Mouse (Mus musculus): ENCODE measurements around the gene Lmo3. TPM values are rescaled to one million over a fixed set of nuclear protein-coding genes. Genes with fewer than 3 reads are reported as not detected.

Gene Lmo3
- polyA plus RNA-seq, 1 experiment from 2014 or later, result 56.8 TPM

DNA sequence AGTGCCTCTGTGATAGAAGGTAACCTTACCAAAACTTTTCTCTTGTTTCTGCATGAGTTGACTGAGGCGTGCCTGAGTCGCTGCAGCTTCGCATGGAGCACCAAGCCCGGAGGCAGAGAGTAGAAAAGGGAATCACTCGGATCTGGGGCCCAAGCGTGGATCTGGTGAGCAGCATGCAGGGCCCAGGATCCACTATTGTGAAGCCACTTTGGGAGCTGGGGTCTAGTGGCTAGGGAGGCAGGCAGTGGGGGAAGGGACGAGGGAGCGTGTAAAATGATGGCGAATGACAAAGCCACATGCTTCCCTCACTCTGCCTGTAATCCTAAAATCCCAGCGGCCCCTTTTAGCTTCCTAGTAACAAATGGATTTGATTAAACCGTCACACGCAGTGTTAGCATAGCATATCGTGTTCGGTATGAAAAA lies 160.6 kb downstream of the Lmo3 start:
- peak overlapping the region; percentile 51 for H3K4me3 ChIP-seq (replicated peaks)
- 0 out of 2 replicates have a peak, but pooled peaks cover 3% of the 10 kb centered on the region for H3K27me3 ChIP-seq
- under 1% methylated on average over 14 of the region's 14 CpGs for WGBS
- H3K9ac ChIP-seq, result peak overlapping the region; percentile 64
- H3K4me2 ChIP-seq, result peak overlapping the region; percentile 63
- peaks cover 65% of the 10 kb centered on the region for H3K4me1 ChIP-seq
- peak overlapping the region; percentile 97 for H3K27ac ChIP-seq
- H3K36me3 ChIP-seq (replicated peaks), result peaks cover 2% of the 10 kb centered on the region; the same call in 1 of the 2 replicates
- no peaks in the 10 kb centered on the region for H3K9me3 ChIP-seq
- peak; percentile 9; the same call in 1 of the 2 replicates for ATAC-seq (ENCODE audit: low FRiP score)

DNA sequence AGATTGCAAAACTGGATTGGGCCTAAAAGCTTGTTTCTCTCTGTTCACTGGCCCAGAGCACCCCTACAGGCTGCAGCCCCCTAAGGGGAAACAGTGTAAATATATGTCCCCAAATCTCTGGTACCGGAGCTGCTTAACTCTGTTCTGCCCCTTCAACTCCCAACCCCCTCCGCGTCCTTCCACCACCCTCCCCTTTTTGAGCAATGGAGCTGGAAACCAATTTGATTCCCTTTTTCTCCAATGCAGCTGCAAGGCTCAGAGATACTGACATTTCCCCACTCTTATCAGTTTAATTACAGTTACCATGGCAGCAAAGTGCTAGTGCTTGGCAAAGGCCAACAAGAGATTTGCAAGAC lies 161.3 kb downstream of the Lmo3 start:
- Histone ChIP-seq H3K9ac (peak overlapping the region; percentile 64), H3K27ac (peak overlapping the region; percentile 97), H3K27me3 (0 out of 2 replicates have a peak, but pooled peaks cover 3% of the 10 kb centered on the region), H3K4me2 (peak overlapping the region; percentile 63), H3K4me1 (peaks cover 62% of the 10 kb centered on the region), H3K9me3 (no peaks in the 10 kb centered on the region), H3K36me3 (replicated peaks) (peaks cover 6% of the 10 kb centered on the region; the same call in 1 of the 2 replicates), H3K4me3 (replicated peaks) (peak overlapping the region; percentile 51)
- ATAC-seq (ENCODE audit: low FRiP score), result peak; percentile 60
- WGBS, result 0% methylated on average over 3 of the region's 3 CpGs

DNA sequence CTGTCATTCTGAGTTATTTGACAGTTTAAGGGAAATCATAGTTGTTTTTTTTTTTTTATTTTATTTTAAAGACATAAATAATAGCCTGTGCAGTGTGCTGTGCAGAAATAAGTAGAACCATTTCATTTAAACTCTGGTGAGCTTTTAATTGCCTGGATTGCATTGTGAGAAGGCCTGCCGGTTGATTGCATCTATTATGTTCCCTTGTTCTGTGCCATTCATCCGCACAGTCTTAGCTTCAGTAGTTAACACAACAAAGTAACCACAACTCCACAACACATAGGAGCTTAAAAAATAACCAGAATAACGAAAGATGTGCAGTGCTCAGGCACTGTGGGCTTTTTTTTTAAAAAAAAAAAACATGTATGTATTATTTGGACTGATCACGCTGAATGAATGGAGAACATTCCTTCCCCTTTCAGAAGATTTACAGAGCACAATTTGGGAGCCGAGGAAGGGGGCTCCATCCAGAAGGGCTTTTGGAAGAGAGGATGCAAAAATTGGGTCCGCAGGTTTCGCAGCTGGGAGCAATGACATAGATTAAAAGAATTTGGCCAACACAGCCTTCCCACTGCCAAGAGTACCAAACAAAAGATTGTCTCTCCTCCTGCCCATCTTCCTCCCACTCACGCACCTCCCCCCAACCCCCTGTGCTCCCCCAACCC lies 161.8 kb downstream of the Lmo3 start:
- peaks cover 61% of the 10 kb centered on the region for H3K4me1 ChIP-seq
- H3K9ac ChIP-seq, result peak overlapping the region; percentile 64
- H3K4me3 ChIP-seq (replicated peaks), result peak overlapping the region; percentile 51
- peak; percentile 66 for ATAC-seq (ENCODE audit: low FRiP score)
- H3K36me3 ChIP-seq (replicated peaks), result peaks cover 6% of the 10 kb centered on the region; the same call in 1 of the 2 replicates
- H3K27me3 ChIP-seq, result 0 out of 2 replicates have a peak, but pooled peaks cover 3% of the 10 kb centered on the region
- H3K27ac ChIP-seq, result peak overlapping the region; percentile 97
- no peaks in the 10 kb centered on the region for H3K9me3 ChIP-seq
- peak overlapping the region; percentile 63 for H3K4me2 ChIP-seq
- WGBS, result 3% methylated on average over 8 of the region's 8 CpGs

DNA sequence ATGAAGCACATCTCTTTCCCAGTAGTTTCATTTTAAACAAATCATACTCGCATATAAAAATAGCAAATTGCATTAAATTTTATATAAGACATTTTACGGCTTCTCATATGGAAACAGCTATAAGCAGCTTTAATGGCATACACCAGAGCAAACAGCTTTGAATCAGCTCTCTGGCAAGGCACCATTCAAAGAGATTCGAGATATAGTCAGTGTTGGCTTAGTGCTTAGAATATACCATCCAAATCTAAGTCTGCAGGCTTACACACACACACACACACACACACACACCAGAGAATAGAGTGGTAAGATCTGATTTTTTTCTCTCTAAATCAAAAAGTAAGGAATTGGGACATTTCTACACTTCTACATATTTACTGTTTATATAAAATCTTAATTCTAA lies 169.7 kb downstream of the Lmo3 start:
- Histone ChIP-seq H3K4me3 (replicated peaks) (no peak overlapping the region), H3K27me3 (no peaks in the 10 kb centered on the region), H3K4me2 (no peak overlapping the region), H3K27ac (no peak overlapping the region), H3K9me3 (no peaks in the 10 kb centered on the region), H3K36me3 (replicated peaks) (peaks cover 6% of the 10 kb centered on the region; the same call in 1 of the 2 replicates), H3K4me1 (peaks cover 8% of the 10 kb centered on the region; the same call in 1 of the 2 replicates), H3K9ac (no peak overlapping the region)
- 87% methylated on average over 3 of the region's 3 CpGs for WGBS
- no peak for ATAC-seq (ENCODE audit: low FRiP score)

DNA sequence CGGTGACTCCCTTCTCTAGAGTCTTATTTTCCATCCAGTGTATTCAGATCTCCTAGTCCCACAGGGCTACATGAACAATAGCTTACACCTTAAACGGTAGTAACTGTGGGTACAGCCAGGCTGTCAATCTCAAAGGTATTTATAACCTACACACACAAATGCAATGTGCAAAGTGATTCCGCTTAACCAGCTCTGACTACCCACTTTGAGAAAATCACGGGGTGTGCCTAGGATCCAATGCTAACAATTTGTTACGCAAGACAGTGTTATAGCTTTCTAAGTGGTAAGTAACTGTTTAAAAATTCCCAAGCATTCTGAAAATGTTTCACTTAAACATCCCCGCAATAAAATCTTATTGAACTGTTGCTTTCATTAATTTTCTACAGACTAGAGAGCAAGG lies 179.7 kb downstream of the Lmo3 start:
- H3K4me1 ChIP-seq, result no peaks in the 10 kb centered on the region
- no peaks in the 10 kb centered on the region for H3K36me3 ChIP-seq (replicated peaks)
- H3K4me2 ChIP-seq, result no peak overlapping the region
- 86% methylated on average over 6 of the region's 6 CpGs for WGBS
- H3K9me3 ChIP-seq, result no peaks in the 10 kb centered on the region
- H3K27ac ChIP-seq, result no peak overlapping the region
- no peak overlapping the region for H3K9ac ChIP-seq
- no peak for ATAC-seq (ENCODE audit: low FRiP score)
- no peaks in the 10 kb centered on the region for H3K27me3 ChIP-seq
- no peak overlapping the region for H3K4me3 ChIP-seq (replicated peaks)

DNA sequence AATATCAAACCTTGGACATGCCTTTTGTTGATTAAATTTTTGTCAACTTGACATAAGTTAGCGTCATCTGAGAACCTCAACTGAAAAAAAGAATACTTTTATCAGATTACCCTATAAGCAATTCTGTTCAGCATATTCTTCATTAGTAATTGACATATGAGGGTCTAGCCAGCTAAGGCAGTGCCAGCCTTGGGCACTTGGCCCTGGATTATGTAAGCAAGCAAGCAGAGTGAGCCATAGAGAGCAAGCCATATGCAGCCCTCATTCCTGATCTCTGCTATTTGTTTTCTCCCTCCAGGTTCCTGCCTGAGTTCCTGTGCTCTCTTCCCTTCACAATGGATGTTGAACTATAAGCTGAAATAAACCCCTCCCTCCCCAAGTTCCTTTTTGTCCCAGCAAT lies 182.9 kb downstream of the Lmo3 start:
- no peak for ATAC-seq (ENCODE audit: low FRiP score)
- no peaks in the 10 kb centered on the region for H3K27me3 ChIP-seq
- no peak overlapping the region for H3K4me2 ChIP-seq
- H3K36me3 ChIP-seq (replicated peaks), result no peaks in the 10 kb centered on the region; the same call in 1 of the 2 replicates
- H3K27ac ChIP-seq, result no peak overlapping the region
- WGBS, result 96% methylated on average over 1 of the region's 1 CpGs
- no peaks in the 10 kb centered on the region for H3K4me1 ChIP-seq
- no peaks in the 10 kb centered on the region for H3K9me3 ChIP-seq
- no peak overlapping the region for H3K4me3 ChIP-seq (replicated peaks)
- no peak overlapping the region for H3K9ac ChIP-seq

DNA sequence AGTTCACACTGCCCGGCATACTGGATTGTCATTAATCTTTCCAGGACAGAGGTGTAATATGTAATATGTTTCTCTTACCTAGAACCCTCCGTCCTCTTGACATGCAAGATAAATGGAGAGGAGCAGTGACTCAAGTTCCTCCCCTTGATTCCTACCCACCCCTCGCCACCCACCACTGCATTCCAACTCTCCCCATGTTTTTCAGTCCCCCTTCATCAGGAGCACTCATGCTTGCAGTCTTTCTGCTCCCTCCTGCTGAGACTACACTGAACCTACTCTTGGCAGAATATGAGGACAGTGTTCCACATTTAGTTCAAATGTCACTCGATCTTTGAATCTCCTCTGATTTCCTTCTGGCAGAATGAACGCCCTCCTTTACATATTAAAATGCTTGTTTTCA lies 190.7 kb downstream of the Lmo3 start:
- 64% methylated on average over 5 of the region's 5 CpGs for WGBS

DNA sequence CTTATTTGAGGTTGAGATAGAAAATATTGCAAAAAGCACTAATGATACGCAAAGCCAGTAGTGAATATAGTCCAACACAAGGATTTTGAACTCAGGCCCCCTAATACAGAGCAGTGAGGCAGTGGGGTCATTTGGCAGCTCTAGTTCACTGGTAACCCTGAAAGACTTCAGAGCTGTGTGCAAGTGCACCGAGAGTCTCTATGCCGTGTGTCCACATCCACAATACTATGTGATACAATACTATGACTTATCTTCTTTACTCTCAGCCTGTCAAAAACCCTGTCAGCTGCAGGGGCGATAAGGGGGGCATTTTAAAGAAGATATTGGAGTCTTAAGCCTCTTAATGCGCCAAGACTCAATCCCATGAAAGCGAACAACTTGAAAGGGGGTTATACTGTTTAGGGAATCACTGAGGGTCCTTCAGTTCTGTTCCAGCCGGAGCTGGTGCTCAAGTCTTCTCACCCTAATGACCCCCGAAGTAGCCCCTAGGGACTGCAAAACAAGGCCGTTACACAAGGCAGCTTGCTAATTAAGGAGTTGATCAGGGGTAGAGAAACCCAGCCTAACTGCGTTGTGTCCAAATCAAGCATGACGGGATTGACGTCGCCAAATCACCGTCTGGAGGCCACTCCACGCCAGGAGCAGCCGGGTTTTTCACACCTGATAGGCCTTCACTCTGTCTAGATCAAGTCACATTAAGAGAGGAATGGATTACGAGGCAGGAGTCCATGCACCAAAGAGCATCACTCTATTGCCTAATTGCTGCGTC lies 193.4 kb downstream of the Lmo3 start:
- no peak overlapping the region for H3K9ac ChIP-seq
- 28% methylated on average over 18 of the region's 18 CpGs for WGBS
- no peaks in the 10 kb centered on the region for H3K27me3 ChIP-seq
- ATAC-seq (ENCODE audit: low FRiP score), result 0 out of 2 replicates have a peak, but pooled peaks have one; percentile 20
- no peaks in the 10 kb centered on the region for H3K9me3 ChIP-seq
- no peak overlapping the region for H3K4me3 ChIP-seq (replicated peaks)
- no peak overlapping the region for H3K27ac ChIP-seq
- H3K36me3 ChIP-seq (replicated peaks), result no peaks in the 10 kb centered on the region
- no peak overlapping the region for H3K4me2 ChIP-seq
- peaks cover 8% of the 10 kb centered on the region for H3K4me1 ChIP-seq

More for the DNA sequence above, 190.7 kb downstream of the Lmo3 start:
- no peak overlapping the region for H3K4me3 ChIP-seq (replicated peaks)
- H3K4me1 ChIP-seq, result peaks cover 8% of the 10 kb centered on the region
- 0 out of 2 replicates have a peak, but pooled peaks have one; percentile 27 for ATAC-seq (ENCODE audit: low FRiP score)
- no peaks in the 10 kb centered on the region for H3K36me3 ChIP-seq (replicated peaks)
- no peak overlapping the region for H3K4me2 ChIP-seq
- H3K9ac ChIP-seq, result no peak overlapping the region
- no peaks in the 10 kb centered on the region for H3K27me3 ChIP-seq
- H3K9me3 ChIP-seq, result no peaks in the 10 kb centered on the region
- no peak overlapping the region for H3K27ac ChIP-seq

DNA sequence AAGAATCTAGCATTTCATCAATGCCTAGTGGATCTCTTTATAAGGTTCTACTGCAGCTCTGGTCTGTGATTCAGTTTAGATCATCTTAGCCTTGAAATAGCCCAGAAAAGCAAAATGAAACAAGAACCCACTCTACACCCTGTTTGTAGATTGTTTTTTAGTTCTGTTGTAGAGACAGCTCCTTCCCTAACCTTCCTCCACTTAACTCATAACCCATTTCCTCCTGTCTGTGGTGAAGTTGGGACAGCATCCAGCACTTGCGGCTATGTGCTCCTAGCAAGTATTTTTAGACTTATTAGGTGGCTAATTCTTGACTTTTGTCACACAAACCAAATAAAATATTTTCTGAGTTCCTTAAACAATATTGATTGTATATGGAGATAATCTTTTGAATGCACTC lies 198.6 kb downstream of the Lmo3 start:
- Histone ChIP-seq H3K36me3 (replicated peaks) (no peaks in the 10 kb centered on the region), H3K9ac (no peak overlapping the region), H3K27ac (no peak overlapping the region), H3K4me3 (replicated peaks) (no peak overlapping the region), H3K27me3 (no peaks in the 10 kb centered on the region), H3K9me3 (no peaks in the 10 kb centered on the region), H3K4me1 (peaks cover 8% of the 10 kb centered on the region; the same call in 1 of the 2 replicates), H3K4me2 (no peak overlapping the region)
- ATAC-seq (ENCODE audit: low FRiP score), result no peak
- WGBS, result 97% methylated on average over 1 of the region's 1 CpGs

DNA sequence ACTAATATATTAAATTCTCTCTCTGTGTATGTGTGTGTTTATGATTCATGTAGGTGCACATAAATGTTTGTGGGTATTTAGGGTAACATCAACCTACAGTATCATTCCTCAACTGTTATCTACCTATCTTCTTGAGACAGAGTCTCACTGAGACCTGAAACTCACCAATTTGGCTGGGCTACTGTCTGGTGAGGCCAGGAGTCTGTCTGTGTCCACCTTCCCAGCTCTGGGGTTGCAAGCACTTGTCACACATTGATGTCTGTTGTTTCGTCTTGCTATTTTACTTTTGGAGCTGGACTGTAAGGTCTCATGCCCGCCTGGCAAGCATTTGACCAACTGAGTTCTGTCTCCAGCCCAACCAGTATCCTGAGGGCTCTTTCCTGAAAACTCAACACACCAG lies 210.6 kb downstream of the Lmo3 start:
- ATAC-seq (ENCODE audit: low FRiP score), result no peak
- WGBS, result 87% methylated on average over 2 of the region's 2 CpGs
- Histone ChIP-seq H3K36me3 (replicated peaks) (no peaks in the 10 kb centered on the region), H3K4me3 (replicated peaks) (no peak overlapping the region), H3K27ac (no peak overlapping the region), H3K27me3 (no peaks in the 10 kb centered on the region), H3K4me2 (no peak overlapping the region), H3K9me3 (no peaks in the 10 kb centered on the region), H3K4me1 (no peaks in the 10 kb centered on the region), H3K9ac (no peak overlapping the region)

DNA sequence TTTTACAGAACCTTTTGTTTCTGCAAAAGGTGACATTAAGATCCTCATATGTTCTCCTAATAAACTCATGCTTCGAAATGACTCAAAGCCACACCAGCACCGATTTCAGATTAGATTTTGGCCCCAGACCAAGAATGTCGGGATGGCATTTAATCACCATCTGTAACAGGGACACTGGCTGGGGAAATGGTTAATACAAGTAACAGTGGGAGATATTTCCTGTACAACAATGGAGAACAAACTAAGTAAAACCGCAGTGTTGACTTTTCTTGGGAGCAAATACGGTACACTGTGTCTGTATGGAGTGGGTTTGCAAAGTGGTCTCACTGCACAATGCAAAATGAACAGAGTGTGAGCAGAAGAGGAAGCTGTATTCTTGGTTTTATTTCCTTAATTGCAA lies 217.7 kb downstream of the Lmo3 start:
- Histone ChIP-seq H3K27ac (no peak overlapping the region), H3K36me3 (replicated peaks) (no peaks in the 10 kb centered on the region; the same call in 1 of the 2 replicates), H3K27me3 (no peaks in the 10 kb centered on the region), H3K9ac (no peak overlapping the region), H3K4me1 (no peaks in the 10 kb centered on the region), H3K4me2 (no peak overlapping the region), H3K4me3 (replicated peaks) (no peak overlapping the region), H3K9me3 (no peaks in the 10 kb centered on the region)
- WGBS, result 83% methylated on average over 5 of the region's 5 CpGs
- no peak for ATAC-seq (ENCODE audit: low FRiP score)

DNA sequence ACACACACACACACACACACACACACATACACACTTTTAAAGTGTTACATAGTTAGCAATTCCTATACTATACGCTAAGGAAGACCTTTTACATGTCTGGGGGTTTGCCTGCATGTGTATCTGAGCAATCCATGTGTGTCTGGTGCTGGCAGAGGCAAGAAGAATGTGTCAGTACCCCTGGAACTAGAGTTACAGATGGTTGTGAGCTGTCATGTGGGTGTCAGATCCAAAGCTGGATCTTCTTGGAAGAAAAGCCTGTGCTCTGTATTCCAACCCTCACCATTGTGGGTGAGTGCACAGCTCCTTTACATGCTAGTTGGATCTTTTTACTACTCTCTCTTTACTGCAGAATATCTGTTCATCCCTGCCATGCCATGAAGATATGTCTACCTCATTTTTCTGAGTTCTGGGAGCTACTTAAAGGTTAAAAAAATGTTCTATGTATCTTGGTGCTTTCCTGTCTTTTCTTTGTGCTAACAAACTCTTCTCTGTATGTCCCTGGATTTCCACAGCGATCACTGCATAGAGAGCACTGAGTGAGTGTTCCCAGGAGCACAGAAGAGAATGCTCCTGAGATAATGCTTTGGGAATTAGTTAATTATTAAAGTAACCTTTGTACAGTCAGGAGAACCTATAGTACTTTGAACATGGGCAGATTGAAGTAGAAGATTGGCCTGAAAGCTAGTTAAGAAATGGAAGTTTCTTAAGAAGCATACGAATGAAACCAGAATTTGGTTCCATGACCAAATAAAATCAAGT lies 231.0 kb downstream of the Lmo3 start:
- Histone ChIP-seq H3K27me3 (no peaks in the 10 kb centered on the region), H3K36me3 (replicated peaks) (no peaks in the 10 kb centered on the region), H3K4me2 (no peak overlapping the region), H3K9me3 (no peaks in the 10 kb centered on the region), H3K4me3 (replicated peaks) (no peak overlapping the region), H3K27ac (no peak overlapping the region), H3K9ac (no peak overlapping the region), H3K4me1 (no peaks in the 10 kb centered on the region)
- WGBS, result 89% methylated on average over 3 of the region's 3 CpGs
- ATAC-seq (ENCODE audit: low FRiP score), result no peak

Data from forebrain, embryonic 12.5 days (tissue).